Mouse (Mus musculus) bone marrow macrophage, adult 2 months (primary cell): ENCODE measurements around the gene Tmem256. TPM values are rescaled to one million over a fixed set of nuclear protein-coding genes. Genes with fewer than 3 reads are reported as not detected.

Experiments used
- H3K27ac ChIP-seq: 2 replicates; pipeline ENCODE4 v1.5.1; 2012; ENCODE audit warnings: low read depth, low read length; ENCODE audit not compliant: insufficient read depth
- H3K4me1 ChIP-seq: 2 replicates; pipeline ENCODE4 v1.6.1; 2012; ENCODE audit warnings: low read length; ENCODE audit not compliant: control insufficient read depth, insufficient read depth
- H3K4me3 ChIP-seq: 2 replicates; pipeline ENCODE4 v1.5.1; 2012; ENCODE audit warnings: mild to moderate bottlenecking, low read length, moderate library complexity; ENCODE audit not compliant: insufficient read depth
- CTCF ChIP-seq: IDR thresholded peaks from 2 replicates; pipeline ENCODE4 v1.5.1; 2012; ENCODE audit warnings: low read depth, mild to moderate bottlenecking, low read length, moderate library complexity
- POLR2A ChIP-seq: IDR thresholded peaks from 2 replicates; pipeline ENCODE4 v1.6.1; 2012; ENCODE audit warnings: mild to moderate bottlenecking, low read depth, low read length, borderline replicate concordance
- polyA plus RNA-seq: library from polyadenylated mRNA; stranded (reverse); fragments of >200 nt; gene quantifications from 2 replicates; pipeline ENCODE4 v1.2.4, GENCODE M21; 2012; ENCODE audit not compliant: missing spikeins, insufficient read depth, insufficient read length

The Tmem256 gene
- polyA plus RNA-seq, 1 experiment = 253 TPM

- Histone ChIP-seq H3K4me1 (no peaks in the 10 kb centered on the region), H3K4me3 (no peak overlapping the region), H3K27ac (no peak overlapping the region)
- TF ChIP-seq CTCF (no peak), POLR2A (no peak)
Measured at GRCm38 (mm10) chr11:69810280-69810679, 28.0 kb upstream of the Tmem256 start.

DNA sequence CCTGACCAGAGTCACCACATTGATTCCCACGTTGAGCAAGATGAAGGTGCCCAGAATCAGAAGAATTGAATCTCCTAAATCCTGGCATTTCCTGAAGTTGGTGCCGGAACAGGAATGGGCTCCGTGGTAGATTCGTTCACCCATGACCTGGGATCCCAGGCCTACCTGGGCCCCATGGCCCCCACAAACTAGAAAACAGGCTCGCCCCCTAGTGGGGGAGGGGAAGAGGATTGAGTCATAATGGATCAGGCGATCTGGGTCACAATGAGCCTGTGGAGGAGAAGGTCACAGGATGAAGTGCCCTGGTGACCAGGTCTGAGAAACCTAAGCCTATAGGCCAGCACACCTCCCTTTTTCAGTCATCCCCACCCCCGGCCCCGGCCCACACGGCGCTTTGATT is 23.2 kb upstream of the Tmem256 start, which contains the start of gene Gm39566:
Gene Gm39566, minus strand, starts transcription at position 144 of the 400 bp plus-strand sequence.
- TF ChIP-seq POLR2A (no peak), CTCF (no peak)
- Histone ChIP-seq H3K4me3 (no peak within 1 kb of the TSS), H3K27ac (no peak within 1 kb of the TSS), H3K4me1 (no peaks in the 10 kb centered on the region)

- TF ChIP-seq POLR2A = no peak
- TF ChIP-seq CTCF = no peak
Measured at GRCm38 (mm10) chr11:69816520-69816919, 21.8 kb upstream of the Tmem256 start.

GRCm38 (mm10) chr11:69818365-69818764 is 19.9 kb upstream of the Tmem256 start, which contains the start of gene Spem2:
Spem2 (minus strand) TSS chr11:69818465.
- H3K4me3 ChIP-seq = no peak within 1 kb of the TSS
- H3K4me1 ChIP-seq = no peaks in the 10 kb centered on the region
- no peak within 1 kb of the TSS for H3K27ac ChIP-seq
- no peak for TF ChIP-seq POLR2A
- no peak for TF ChIP-seq CTCF

More at GRCm38 (mm10) chr11:69816520-69816919, 21.8 kb upstream of the Tmem256 start:
- H3K4me1 ChIP-seq = no peaks in the 10 kb centered on the region
- no peak overlapping the region for H3K27ac ChIP-seq
- H3K4me3 ChIP-seq = no peak overlapping the region

DNA sequence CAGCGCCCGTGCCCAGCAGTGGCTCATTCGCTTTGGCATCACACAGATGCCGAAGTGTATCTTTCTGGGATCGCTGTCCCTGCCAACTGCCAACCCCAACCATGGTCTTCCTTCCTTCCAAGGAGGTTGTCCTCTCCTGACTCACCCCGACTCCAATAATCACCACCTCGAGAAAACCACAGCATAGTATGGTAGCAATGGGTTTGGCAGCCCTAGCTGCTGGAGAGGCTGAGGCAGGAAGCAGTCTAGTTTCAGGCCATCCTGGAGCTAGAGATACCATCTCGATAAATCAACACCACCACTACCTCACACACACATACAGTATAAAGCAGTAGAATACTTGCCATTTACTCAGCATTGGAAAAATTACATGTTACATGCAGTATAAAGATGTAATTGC is 19.4 kb upstream of the Tmem256 start:
- no peak overlapping the region for H3K4me3 ChIP-seq
- no peak for TF ChIP-seq CTCF
- no peak for TF ChIP-seq POLR2A
- H3K27ac ChIP-seq = no peak overlapping the region
- no peaks in the 10 kb centered on the region for H3K4me1 ChIP-seq

GRCm38 (mm10) chr11:69822080-69822479 is 16.2 kb upstream of the Tmem256 start, which contains the start of gene Spem1:
Spem1 (minus strand) TSS chr11:69822180.
- Histone ChIP-seq H3K27ac (no peak within 1 kb of the TSS), H3K4me1 (no peaks in the 10 kb centered on the region), H3K4me3 (no peak within 1 kb of the TSS)
- no peak for TF ChIP-seq POLR2A
- TF ChIP-seq CTCF = no peak

- TF ChIP-seq POLR2A = no peak
- no peak overlapping the region for H3K4me3 ChIP-seq
- no peaks in the 10 kb centered on the region for H3K4me1 ChIP-seq
- no peak overlapping the region for H3K27ac ChIP-seq
Measured at GRCm38 (mm10) chr11:69823456-69823855, 14.9 kb upstream of the Tmem256 start.

- TF ChIP-seq CTCF (no peak), POLR2A (no peak)
- H3K4me3 ChIP-seq = no peak overlapping the region
- H3K4me1 ChIP-seq = 0 out of 2 replicates have a peak, but pooled peaks cover 2% of the 10 kb centered on the region
- no peak overlapping the region for H3K27ac ChIP-seq
Measured at GRCm38 (mm10) chr11:69828832-69829231, 9.5 kb upstream of the Tmem256 start.

DNA sequence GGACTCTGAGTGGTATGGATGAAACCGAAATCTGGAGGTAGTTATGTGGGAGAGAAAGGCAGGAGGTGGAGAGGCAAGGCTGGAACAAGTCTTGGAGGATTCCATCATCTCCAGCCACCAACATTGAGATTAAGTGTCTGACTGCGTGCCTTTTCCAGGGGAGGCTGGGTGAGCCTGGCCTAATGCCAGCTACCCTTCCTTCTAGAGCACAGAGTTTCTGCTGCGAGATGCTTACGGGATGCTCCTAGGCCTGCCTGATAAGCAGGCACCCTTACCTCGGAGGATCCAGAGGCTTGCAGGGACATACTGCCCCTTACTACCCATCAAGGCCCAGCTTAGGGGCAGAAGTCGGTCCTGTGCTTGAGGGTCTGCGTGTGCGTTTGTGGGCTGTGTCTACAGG is 4.8 kb upstream of the Tmem256 start:
- Histone ChIP-seq H3K4me3 (no peak overlapping the region), H3K4me1 (0 out of 2 replicates have a peak, but pooled peaks cover 2% of the 10 kb centered on the region)

GRCm38 (mm10) chr11:69834001-69834549 is 4.2 kb upstream of the Tmem256 start:
- no peak overlapping the region for H3K27ac ChIP-seq
- no peak overlapping the region for H3K4me3 ChIP-seq
- 0 out of 2 replicates have a peak, but pooled peaks cover 2% of the 10 kb centered on the region for H3K4me1 ChIP-seq
- TF ChIP-seq POLR2A = no peak
- TF ChIP-seq CTCF = no peak

More for the DNA sequence above, 4.8 kb upstream of the Tmem256 start:
- TF ChIP-seq POLR2A (no peak), CTCF (no peak)
- H3K27ac ChIP-seq = no peak overlapping the region
